Mouse (Mus musculus) myocyte (in vitro differentiated cells): ENCODE data around the gene Cyp4a32.

Source experiments
- CEBPB ChIP-seq: IDR thresholded peaks from 2 replicates; pipeline ENCODE4 v1.6.1; 2011; ENCODE audit warnings: mild to moderate bottlenecking, moderate library complexity; ENCODE audit not compliant: poor library complexity, insufficient read depth, severe bottlenecking
- E2F4 ChIP-seq: IDR thresholded peaks from one replicate; pipeline ENCODE4 v1.6.1; 2011; ENCODE audit warnings: mild to moderate bottlenecking, control low read depth, moderate library complexity; ENCODE audit not compliant: insufficient read depth
- MAX ChIP-seq: IDR thresholded peaks from one replicate; pipeline ENCODE4 v1.6.1; 2011; ENCODE audit warnings: low read depth, mild to moderate bottlenecking, control low read depth
- MYOG ChIP-seq, 3 experiments: IDR thresholded peaks; one replicate each; pipeline ENCODE4 v1.6.1; 2011; ENCODE audit warnings: control low read depth in 2 of 3, low read depth in 2 of 3, mild to moderate bottlenecking in 2 of 3; ENCODE audit not compliant: insufficient read length in 2 of 3, control insufficient read depth in 1 of 3, insufficient read depth in 1 of 3
- POLR2A ChIP-seq: IDR thresholded peaks from one replicate; pipeline ENCODE4 v1.6.1; 2011; ENCODE audit warnings: low read depth, mild to moderate bottlenecking, control low read depth, moderate library complexity; ENCODE audit not compliant: insufficient read length
- POLR2AphosphoS2 ChIP-seq: IDR thresholded peaks from one replicate; pipeline ENCODE4 v1.6.1; 2011; ENCODE audit warnings: low read depth, control low read depth; ENCODE audit not compliant: insufficient read length
- REST ChIP-seq: IDR thresholded peaks from one replicate; pipeline ENCODE4 v1.6.1; 2011; ENCODE audit warnings: mild to moderate bottlenecking, control low read depth, moderate library complexity; ENCODE audit not compliant: insufficient read depth, insufficient read length
- SRF ChIP-seq: IDR thresholded peaks from one replicate; pipeline ENCODE4 v1.6.1; 2011; ENCODE audit warnings: low read depth; ENCODE audit not compliant: control insufficient read depth, insufficient read length
- TCF12 ChIP-seq: IDR thresholded peaks from one replicate; pipeline ENCODE4 v1.6.1; 2011; ENCODE audit warnings: mild to moderate bottlenecking, control low read depth; ENCODE audit not compliant: poor library complexity, insufficient read depth, severe bottlenecking
- USF1 ChIP-seq: IDR thresholded peaks from one replicate; pipeline ENCODE4 v1.6.1; 2011; ENCODE audit warnings: low read depth, mild to moderate bottlenecking, control low read depth, moderate library complexity

DNA sequence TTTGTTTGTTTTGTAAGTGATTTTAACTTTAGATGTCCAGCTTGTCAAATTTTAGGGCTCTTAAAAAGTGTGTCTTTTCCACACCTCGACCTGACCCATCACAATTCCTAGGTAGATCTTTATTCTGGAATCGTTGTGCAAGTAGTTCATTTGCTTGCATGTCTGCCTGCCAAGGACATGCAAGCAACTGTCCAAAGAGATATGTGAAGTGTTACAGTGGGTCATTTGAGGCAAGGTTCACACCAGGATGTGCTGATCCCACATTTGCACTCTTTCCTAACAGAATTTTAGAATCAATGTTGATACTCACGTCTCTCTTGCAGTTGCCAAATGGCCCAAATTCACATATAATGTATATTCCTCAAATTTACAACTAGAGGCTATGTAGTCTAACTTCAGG, 25.5 kb upstream of the Cyp4a32 start:
- TF ChIP-seq POLR2A (no peak), CEBPB (no peak), TCF12 (no peak), MAX (no peak), USF1 (no peak), MYOG (IDR thresholded peaks at IDR 0.05; ENCODE audit: control insufficient read depth in 1 of 3, insufficient read depth in 1 of 3, insufficient read length in 2 of 3, low read depth in 2 of 3) (no peak), E2F4 (no peak), POLR2AphosphoS2 (no peak), SRF (no peak), REST (no peak)
